In genomic region chr15:98609331-98610130, GRCm38 (mm10) we compare ENCODE assay signal across 8 mouse cellular contexts. TPM values are rescaled to one million over a fixed set of nuclear protein-coding genes. Genes with fewer than 3 reads are reported as not detected.
A peak's percentile ranks its signal among the peaks of the same experiment; 100 is the strongest.
DNase-seq lines count a peak whose midpoint lies in the region; ATAC-seq and TF ChIP-seq lines count a peak whose summit lies in the region.

TSS of gene Adcy6 (minus strand) at chr15:98610076.

- WGBS in forebrain, embryonic 11.5 days = under 1% methylated on average over 51 of the region's 75 CpGs
- under 1% methylated on average over 53 of the region's 75 CpGs for WGBS in heart, embryonic 13.5 days
- under 1% methylated on average over 50 of the region's 75 CpGs for WGBS in kidney, postnatal 0 days
- 1% methylated on average over 59 of the region's 75 CpGs for WGBS in liver, embryonic 11.5 days
- WGBS in stomach, postnatal 0 days = under 1% methylated on average over 56 of the region's 75 CpGs

- H3K4me3 ChIP-seq in brown adipose tissue, adult 24 weeks (ENCODE audit: insufficient read depth, low read depth, low read length) = peak within 1 kb of the TSS; percentile 95
- H3K4me3 ChIP-seq in forebrain, embryonic 11.5 days (ENCODE audit: low read depth, low read length) = peak within 1 kb of the TSS; percentile 84
- H3K4me3 ChIP-seq in heart, embryonic 13.5 days = peak within 1 kb of the TSS; percentile 94
- peak within 1 kb of the TSS; percentile 88 for H3K4me3 ChIP-seq in kidney, postnatal 0 days (replicated peaks; ENCODE audit: low read depth, low read length)
- H3K4me3 ChIP-seq in liver, embryonic 11.5 days (ENCODE audit: low read depth, low read length) = peak within 1 kb of the TSS; percentile 84
- peak within 1 kb of the TSS; percentile 91 for H3K4me3 ChIP-seq in stomach, postnatal 0 days (ENCODE audit: low read depth, low read length)

- H3K4me2 ChIP-seq in forebrain, embryonic 11.5 days (ENCODE audit: low read depth, low read length, severe bottlenecking) = peak within 1 kb of the TSS; percentile 93
- peak within 1 kb of the TSS; percentile 87 for H3K4me2 ChIP-seq in heart, embryonic 13.5 days
- peak within 1 kb of the TSS; percentile 93 for H3K4me2 ChIP-seq in kidney, postnatal 0 days (ENCODE audit: low read length)
- peak within 1 kb of the TSS; percentile 93 for H3K4me2 ChIP-seq in liver, embryonic 11.5 days
- H3K4me2 ChIP-seq in stomach, postnatal 0 days (replicated peaks; ENCODE audit: low read depth) = peak within 1 kb of the TSS; percentile 92

- peak; percentile 89 for ATAC-seq in forebrain, embryonic 11.5 days (replicated peaks; ENCODE audit: low FRiP score)
- ATAC-seq in heart, embryonic 13.5 days (ENCODE audit: extremely low read depth, insufficient number of reproducible peaks, low FRiP score, low TSS enrichment) = peak; percentile 49; the same call in 1 of the 2 replicates
- ATAC-seq in kidney, postnatal 0 days (replicated peaks; ENCODE audit: low FRiP score, low read depth) = peak; percentile 77
- peak; percentile 50 for ATAC-seq in liver, embryonic 11.5 days (replicated peaks; ENCODE audit: low FRiP score)
- ATAC-seq in stomach, postnatal 0 days (ENCODE audit: low FRiP score, low TSS enrichment) = peak; percentile 87

- H3K9ac ChIP-seq in forebrain, embryonic 11.5 days (ENCODE audit: low read length) = peak within 1 kb of the TSS; percentile 92
- peak within 1 kb of the TSS; percentile 96 for H3K9ac ChIP-seq in heart, embryonic 13.5 days
- H3K9ac ChIP-seq in kidney, postnatal 0 days (ENCODE audit: low read depth, low read length) = peak within 1 kb of the TSS; percentile 93
- peak within 1 kb of the TSS; percentile 91 for H3K9ac ChIP-seq in liver, embryonic 11.5 days (ENCODE audit: low read depth, low read length)
- peak within 1 kb of the TSS; percentile 92 for H3K9ac ChIP-seq in stomach, postnatal 0 days (ENCODE audit: low read length)

- peak; percentile 67 for DNase-seq in CD4-positive, CD25-positive, alpha-beta regulatory T cell, adult 2 months (ENCODE audit: low read depth, low spot score)
- peak; percentile 93 for DNase-seq in forebrain, embryonic 11.5 days (ENCODE audit: low spot score)
- DNase-seq in kidney, postnatal 0 days (ENCODE audit: low spot score) = peak; percentile 95
- DNase-seq in liver, embryonic 11.5 days (ENCODE audit: low spot score) = peak; percentile 81
- peak; percentile 68 for DNase-seq in naive thymus-derived CD4-positive, alpha-beta T cell, adult 2 months (ENCODE audit: low read depth)
- peak; percentile 93 for DNase-seq in stomach, postnatal 0 days (ENCODE audit: low spot score)

- TF ChIP-seq CTCF in kidney, postnatal 0 days (IDR thresholded peaks at IDR 0.05; ENCODE audit: low read depth) = no peak
- TF ChIP-seq CTCF in stomach, postnatal 0 days (IDR thresholded peaks at IDR 0.05; ENCODE audit: low read depth) = no peak

- H3K27me3 ChIP-seq in forebrain, embryonic 11.5 days (ENCODE audit: control insufficient read depth, insufficient read depth, low read length) = no peaks in the 10 kb centered on the region
- H3K27me3 ChIP-seq in heart, embryonic 13.5 days (replicated peaks) = no peaks in the 10 kb centered on the region
- no peaks in the 10 kb centered on the region for H3K27me3 ChIP-seq in kidney, postnatal 0 days (ENCODE audit: insufficient read depth, low read length)
- no peaks in the 10 kb centered on the region for H3K27me3 ChIP-seq in liver, embryonic 11.5 days (replicated peaks; ENCODE audit: control insufficient read depth, insufficient read depth, low read length)
- H3K27me3 ChIP-seq in stomach, postnatal 0 days (ENCODE audit: control insufficient read depth, insufficient read depth, low read length) = no peaks in the 10 kb centered on the region

- H3K4me1 ChIP-seq in brown adipose tissue, adult 24 weeks (ENCODE audit: control insufficient read depth, insufficient read depth, insufficient read length, low read length) = peaks cover 8% of the 10 kb centered on the region; the same call in 1 of the 2 replicates
- H3K4me1 ChIP-seq in forebrain, embryonic 11.5 days (replicated peaks; ENCODE audit: control insufficient read depth, insufficient read depth, low read length) = peaks cover 19% of the 10 kb centered on the region; the same call in 1 of the 2 replicates
- H3K4me1 ChIP-seq in heart, embryonic 13.5 days = peaks cover 52% of the 10 kb centered on the region
- peaks cover 30% of the 10 kb centered on the region for H3K4me1 ChIP-seq in kidney, postnatal 0 days (replicated peaks; ENCODE audit: insufficient read depth, low read length)
- H3K4me1 ChIP-seq in liver, embryonic 11.5 days (replicated peaks; ENCODE audit: control insufficient read depth, insufficient read depth, low read length) = peaks cover 40% of the 10 kb centered on the region
- no peaks in the 10 kb centered on the region for H3K4me1 ChIP-seq in stomach, postnatal 0 days (replicated peaks; ENCODE audit: control insufficient read depth, insufficient read depth)

- peak; percentile 62 for TF ChIP-seq EP300 in stomach, postnatal 0 days (optimal IDR thresholded peaks at IDR 0.05)

- H3K9me3 ChIP-seq in forebrain, embryonic 11.5 days (ENCODE audit: control insufficient read depth, low read length) = no peaks in the 10 kb centered on the region
- no peaks in the 10 kb centered on the region for H3K9me3 ChIP-seq in heart, embryonic 13.5 days
- H3K9me3 ChIP-seq in kidney, postnatal 0 days (replicated peaks; ENCODE audit: low read length) = no peaks in the 10 kb centered on the region
- no peaks in the 10 kb centered on the region for H3K9me3 ChIP-seq in liver, embryonic 11.5 days (ENCODE audit: control insufficient read depth, low read length)
- no peaks in the 10 kb centered on the region for H3K9me3 ChIP-seq in stomach, postnatal 0 days (ENCODE audit: control insufficient read depth, low read length)

- no peaks in the 10 kb centered on the region for H3K36me3 ChIP-seq in forebrain, embryonic 11.5 days (ENCODE audit: control insufficient read depth, insufficient read depth, low read length)
- peaks cover 7% of the 10 kb centered on the region for H3K36me3 ChIP-seq in heart, embryonic 13.5 days
- H3K36me3 ChIP-seq in kidney, postnatal 0 days (ENCODE audit: insufficient read depth, low read length) = no peaks in the 10 kb centered on the region
- H3K36me3 ChIP-seq in liver, embryonic 11.5 days (ENCODE audit: control insufficient read depth, insufficient read depth, low read length) = peaks cover 2% of the 10 kb centered on the region; the same call in 1 of the 2 replicates
- no peaks in the 10 kb centered on the region for H3K36me3 ChIP-seq in stomach, postnatal 0 days (ENCODE audit: control insufficient read depth, insufficient read depth, low read length)

- H3K27ac ChIP-seq in brown adipose tissue, adult 24 weeks (replicated peaks; ENCODE audit: low read depth, low read length) = peak within 1 kb of the TSS; percentile 89
- peak within 1 kb of the TSS; percentile 76 for H3K27ac ChIP-seq in forebrain, embryonic 11.5 days (ENCODE audit: low read depth, low read length)
- peak within 1 kb of the TSS; percentile 99 for H3K27ac ChIP-seq in heart, embryonic 13.5 days (replicated peaks)
- H3K27ac ChIP-seq in kidney, postnatal 0 days = peak within 1 kb of the TSS; percentile 97
- H3K27ac ChIP-seq in liver, embryonic 11.5 days (ENCODE audit: low read depth, low read length) = peak within 1 kb of the TSS; percentile 93
- peak within 1 kb of the TSS; percentile 97 for H3K27ac ChIP-seq in stomach, postnatal 0 days (replicated peaks)

RNA-seq across cellular contexts. Expression of gene Adcy6, which starts in this region (rescaled TPM):
- polyA plus RNA-seq in brown adipose tissue, adult 24 weeks (2012; ENCODE audit: insufficient read depth, insufficient read length, missing spikeins) = 37.3 and 42.5 TPM in 2 replicates
- polyA plus RNA-seq in forebrain, embryonic 11.5 days (2014; fragmentation: Nextera tagmentation; extraction: Ambion mirVana) = 11.2 and 12.3 TPM in 2 replicates
- 29.0 and 32.4 TPM in 2 replicates for polyA plus RNA-seq in heart, embryonic 13.5 days (2015; fragmentation: Nextera tagmentation; extraction: Ambion mirVana)
- 16.8 and 17.0 TPM in 2 replicates for polyA plus RNA-seq in kidney, postnatal 0 days (2015; fragmentation: Nextera tagmentation; extraction: Ambion mirVana)
- 8.3 and 12.3 TPM in 2 replicates for polyA plus RNA-seq in liver, embryonic 11.5 days (2014; fragmentation: Nextera tagmentation; extraction: Ambion mirVana)
- 9.0 and 9.5 TPM in 2 replicates for polyA plus RNA-seq in stomach, postnatal 0 days (2015; fragmentation: Nextera tagmentation; extraction: Ambion mirVana)

Comparison
In these comparisons a context has a peak if more than half of its experiments do, and no peak if none do; other contexts are left out.
1. Peak in every context shown above with its lines: DNase-seq, ATAC-seq, H3K4me3 ChIP-seq and H3K27ac ChIP-seq.